Mouse (Mus musculus) fibroblast of lung, adult 2 months (primary cell): ENCODE measurements at regions not wholly inside any gene's neighbourhood (a gene's known extent, or its start where the extent isn't known, plus 50 kb on each side); places are given as distances from the start of the nearest gene placed in this dataset.

ENCODE experiments used
- DNase-seq: peaks from one replicate; pipeline ENCODE4 v3.0.0-alpha.2; 2011; ENCODE audit warnings: low read depth

- DNase-seq, result no peak
Measured at GRCm38 (mm10) chr14:100352961-100353452, 68.5 kb upstream of the Klf12 start.

- no peak for DNase-seq
Measured at GRCm38 (mm10) chr14:100351004-100351403, 66.5 kb upstream of the Klf12 start.

- no peak for DNase-seq
Measured at GRCm38 (mm10) chr14:100350021-100350790, 65.7 kb upstream of the Klf12 start.

- DNase-seq, result no peak
Measured at GRCm38 (mm10) chr14:100348336-100349164, 64.1 kb upstream of the Klf12 start.

GRCm38 (mm10) chr14:100336926-100337325 lies 52.4 kb upstream of the Klf12 start:
- no peak for DNase-seq
